Mouse (Mus musculus): ENCODE results near the gene Btg2. TPM values are rescaled to one million over a fixed set of nuclear protein-coding genes. Genes with fewer than 3 reads are reported as not detected.
A peak's percentile ranks its signal among the peaks of the same experiment; 100 is the strongest.

The Btg2 gene
- polyA plus RNA-seq, 1 experiment from 2014 or later: 82.6 TPM

GRCm38 (mm10) chr1:134036492-134036891 lies 42.4 kb downstream of the Btg2 start:
- DNase-seq (ENCODE audit: low spot score) (no peak), ATAC-seq (no peak)
- Histone ChIP-seq H3K36me3 (ENCODE audit: control insufficient read depth, insufficient read depth, low read length) (no peaks in the 10 kb centered on the region), H3K4me2 (ENCODE audit: low read length) (no peak overlapping the region), H3K27ac (ENCODE audit: low read depth, low read length) (no peak overlapping the region), H3K9me3 (replicated peaks; ENCODE audit: control insufficient read depth, low read length) (no peaks in the 10 kb centered on the region), H3K27me3 (replicated peaks; ENCODE audit: control insufficient read depth, insufficient read depth, low read length) (no peaks in the 10 kb centered on the region), H3K4me3 (ENCODE audit: low read depth, low read length) (no peak overlapping the region), H3K9ac (ENCODE audit: low read length) (no peak overlapping the region), H3K4me1 (ENCODE audit: control insufficient read depth, insufficient read depth, low read length) (no peaks in the 10 kb centered on the region)
- WGBS: 66% methylated on average over 2 of the region's 2 CpGs

GRCm38 (mm10) chr1:134028161-134028846 lies 50.6 kb downstream of the Btg2 start:
- no peak overlapping the region for H3K4me2 ChIP-seq (ENCODE audit: low read length)
- H3K4me1 ChIP-seq (ENCODE audit: control insufficient read depth, insufficient read depth, low read length): no peaks in the 10 kb centered on the region
- ATAC-seq (no peak), DNase-seq (ENCODE audit: low spot score) (peak; percentile 38)
- H3K27me3 ChIP-seq (replicated peaks; ENCODE audit: control insufficient read depth, insufficient read depth, low read length): no peaks in the 10 kb centered on the region
- H3K27ac ChIP-seq (ENCODE audit: low read depth, low read length): no peak overlapping the region
- H3K9ac ChIP-seq (ENCODE audit: low read length): no peak overlapping the region
- no peaks in the 10 kb centered on the region for H3K9me3 ChIP-seq (replicated peaks; ENCODE audit: control insufficient read depth, low read length)
- H3K36me3 ChIP-seq (ENCODE audit: control insufficient read depth, insufficient read depth, low read length): no peaks in the 10 kb centered on the region
- 88% methylated on average over 14 of the region's 14 CpGs for WGBS
- no peak overlapping the region for H3K4me3 ChIP-seq (ENCODE audit: low read depth, low read length)

- Histone ChIP-seq H3K9me3 (replicated peaks; ENCODE audit: control insufficient read depth, low read length) (no peaks in the 10 kb centered on the region), H3K4me3 (ENCODE audit: low read depth, low read length) (no peak overlapping the region), H3K27me3 (replicated peaks; ENCODE audit: control insufficient read depth, insufficient read depth, low read length) (no peaks in the 10 kb centered on the region), H3K4me2 (ENCODE audit: low read length) (no peak overlapping the region), H3K27ac (ENCODE audit: low read depth, low read length) (no peak overlapping the region), H3K9ac (ENCODE audit: low read length) (no peak overlapping the region), H3K36me3 (ENCODE audit: control insufficient read depth, insufficient read depth, low read length) (no peaks in the 10 kb centered on the region), H3K4me1 (ENCODE audit: control insufficient read depth, insufficient read depth, low read length) (no peaks in the 10 kb centered on the region)
- ATAC-seq (peak; percentile 26; the same call in 1 of the 2 replicates), DNase-seq (ENCODE audit: low spot score) (peak; percentile 62)
- WGBS: 73% methylated on average over 9 of the region's 9 CpGs
Measured at GRCm38 (mm10) chr1:134026741-134027140, 52.2 kb downstream of the Btg2 start.

DNA sequence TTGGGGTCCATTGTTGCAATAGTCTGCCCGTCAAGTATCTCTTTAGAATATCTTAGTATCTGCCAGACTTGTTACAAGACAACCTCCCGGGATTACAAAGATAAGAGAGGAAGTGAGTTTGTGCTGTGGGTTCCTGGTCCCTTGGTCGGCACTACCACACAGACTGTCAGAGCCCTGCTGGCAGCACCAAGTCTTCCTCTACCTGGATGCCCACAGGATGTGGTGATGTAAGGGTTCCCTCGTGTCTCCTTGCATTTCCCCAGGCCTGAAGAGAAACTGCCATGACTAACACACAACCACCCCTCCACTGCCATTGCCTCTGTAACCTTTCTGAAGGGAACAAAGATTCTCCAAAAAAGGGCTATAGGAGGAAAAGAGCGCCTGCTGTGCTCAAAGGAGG lies 52.9 kb downstream of the Btg2 start:
- DNase-seq (ENCODE audit: low spot score) (no peak), ATAC-seq (no peak)
- Histone ChIP-seq H3K36me3 (ENCODE audit: control insufficient read depth, insufficient read depth, low read length) (no peaks in the 10 kb centered on the region), H3K27ac (ENCODE audit: low read depth, low read length) (no peak overlapping the region), H3K27me3 (replicated peaks; ENCODE audit: control insufficient read depth, insufficient read depth, low read length) (no peaks in the 10 kb centered on the region), H3K4me2 (ENCODE audit: low read length) (no peak overlapping the region), H3K9me3 (replicated peaks; ENCODE audit: control insufficient read depth, low read length) (no peaks in the 10 kb centered on the region), H3K4me1 (ENCODE audit: control insufficient read depth, insufficient read depth, low read length) (no peaks in the 10 kb centered on the region), H3K4me3 (ENCODE audit: low read depth, low read length) (no peak overlapping the region), H3K9ac (ENCODE audit: low read length) (no peak overlapping the region)
- 71% methylated on average over 5 of the region's 5 CpGs for WGBS

Other genes with a start within 250 kb of the Btg2 start
- gene Optc, start 171.1 kb downstream of the Btg2 start, polyA plus RNA-seq (2014; fragmentation: Nextera tagmentation; extraction: Ambion mirVana): 2.4 and 3.4 TPM in 2 replicates
- gene Prelp, start 157.7 kb downstream of the Btg2 start, polyA plus RNA-seq (2014; fragmentation: Nextera tagmentation; extraction: Ambion mirVana): 2.6 and 5.5 TPM in 2 replicates
- 3.3 and 7.7 TPM in 2 replicates for gene Fmod, start 41.9 kb downstream of the Btg2 start, polyA plus RNA-seq (2014; fragmentation: Nextera tagmentation; extraction: Ambion mirVana)
- gene Chit1, start 32.1 kb upstream of the Btg2 start, polyA plus RNA-seq (2014; fragmentation: Nextera tagmentation; extraction: Ambion mirVana): 0.13 TPM in 1 of 2 replicates, not detected in the other
- gene Chil1, start 103.1 kb upstream of the Btg2 start, polyA plus RNA-seq (2014; fragmentation: Nextera tagmentation; extraction: Ambion mirVana): 2.5 and 3.7 TPM in 2 replicates
- 0.10 TPM in 1 of 2 replicates, not detected in the other for gene Mybph, start 114.3 kb upstream of the Btg2 start, polyA plus RNA-seq (2014; fragmentation: Nextera tagmentation; extraction: Ambion mirVana)
- 5.4 and 7.1 TPM in 2 replicates for gene Adora1, start 156.3 kb upstream of the Btg2 start, polyA plus RNA-seq (2014; fragmentation: Nextera tagmentation; extraction: Ambion mirVana)
- gene Myog, start 210.9 kb upstream of the Btg2 start, polyA plus RNA-seq (2014; fragmentation: Nextera tagmentation; extraction: Ambion mirVana): not detected in 2 replicates

Measured in forebrain, embryonic 14.5 days (tissue).